Mouse (Mus musculus): Measurements from ENCODE around the gene Tnfrsf19.

Gene Tnfrsf19

GRCm38 (mm10) chr14:61046091-61046681 lies at the start of gene Tnfrsf19:
Gene Tnfrsf19 (minus strand): TSS chr14:61046490.
- peak; percentile 91 for DNase-seq (ENCODE audit: extremely low spot score, low spot score)

- no peak for DNase-seq (ENCODE audit: extremely low spot score, low spot score)
These were observed 45.8 kb upstream of the Tnfrsf19 start for GRCm38 (mm10) chr14:61092073-61092472.

GRCm38 (mm10) chr14:61090955-61091354 lies 44.7 kb upstream of the Tnfrsf19 start:
- no peak for DNase-seq (ENCODE audit: extremely low spot score, low spot score)

GRCm38 (mm10) chr14:61088187-61088586 lies 41.9 kb upstream of the Tnfrsf19 start:
- no peak for DNase-seq (ENCODE audit: extremely low spot score, low spot score)

GRCm38 (mm10) chr14:61085325-61085724 lies 39.0 kb upstream of the Tnfrsf19 start:
- DNase-seq (ENCODE audit: extremely low spot score, low spot score) = peak; percentile 30

GRCm38 (mm10) chr14:61069555-61069954 lies 23.3 kb upstream of the Tnfrsf19 start:
- no peak for DNase-seq (ENCODE audit: extremely low spot score, low spot score)

- no peak for DNase-seq (ENCODE audit: extremely low spot score, low spot score)
These were observed 15.4 kb upstream of the Tnfrsf19 start for GRCm38 (mm10) chr14:61061729-61062128.

- no peak for DNase-seq (ENCODE audit: extremely low spot score, low spot score)
These were observed 13.1 kb upstream of the Tnfrsf19 start for GRCm38 (mm10) chr14:61059316-61059945.

- DNase-seq (ENCODE audit: extremely low spot score, low spot score) = no peak
These were observed 10.7 kb upstream of the Tnfrsf19 start for GRCm38 (mm10) chr14:61056962-61057361.

GRCm38 (mm10) chr14:61056445-61056844 lies 10.2 kb upstream of the Tnfrsf19 start:
- DNase-seq (ENCODE audit: extremely low spot score, low spot score) = no peak

GRCm38 (mm10) chr14:61055864-61056263 lies 9.6 kb upstream of the Tnfrsf19 start:
- no peak for DNase-seq (ENCODE audit: extremely low spot score, low spot score)

GRCm38 (mm10) chr14:61052163-61052562 lies 5.9 kb upstream of the Tnfrsf19 start:
- DNase-seq (ENCODE audit: extremely low spot score, low spot score) = no peak

- DNase-seq (ENCODE audit: extremely low spot score, low spot score) = peak; percentile 45
These were observed 722 bp downstream of the Tnfrsf19 start for GRCm38 (mm10) chr14:61045446-61046090.

GRCm38 (mm10) chr14:61044316-61044715 lies 2.0 kb downstream of the Tnfrsf19 start:
- DNase-seq (ENCODE audit: extremely low spot score, low spot score) = no peak

- peak; percentile 51 for DNase-seq (ENCODE audit: extremely low spot score, low spot score)
These were observed 2.6 kb downstream of the Tnfrsf19 start for GRCm38 (mm10) chr14:61043511-61044310.

GRCm38 (mm10) chr14:61042291-61042690 lies 4.0 kb downstream of the Tnfrsf19 start:
- no peak for DNase-seq (ENCODE audit: extremely low spot score, low spot score)

GRCm38 (mm10) chr14:61040236-61040635 lies 6.1 kb downstream of the Tnfrsf19 start:
- DNase-seq (ENCODE audit: extremely low spot score, low spot score) = no peak

- DNase-seq (ENCODE audit: extremely low spot score, low spot score) = no peak
These were observed 8.2 kb downstream of the Tnfrsf19 start for GRCm38 (mm10) chr14:61038082-61038472.

GRCm38 (mm10) chr14:61037321-61038081 lies 8.8 kb downstream of the Tnfrsf19 start:
- DNase-seq (ENCODE audit: extremely low spot score, low spot score) = peak; percentile 84

GRCm38 (mm10) chr14:61030366-61030765 lies 15.9 kb downstream of the Tnfrsf19 start:
- DNase-seq (ENCODE audit: extremely low spot score, low spot score) = no peak

GRCm38 (mm10) chr14:61024006-61024405 lies 22.3 kb downstream of the Tnfrsf19 start:
- DNase-seq (ENCODE audit: extremely low spot score, low spot score) = no peak
